Mouse (Mus musculus) MEL (cell line): ENCODE data around the gene Mdfic. TPM values are rescaled to one million over a fixed set of nuclear protein-coding genes. Genes with fewer than 3 reads are reported as not detected.

ENCODE experiments used
- DNase-seq: peaks from one replicate; pipeline ENCODE4 v3.0.0; 2011; ENCODE audit warnings: low read depth, low spot score
- H3K27ac ChIP-seq: 2 replicates; pipeline ENCODE4 v1.5.1; 2012; ENCODE audit warnings: low read depth, mild to moderate bottlenecking, control low read depth, low read length, moderate library complexity; ENCODE audit not compliant: control insufficient read depth
- H3K27me3 ChIP-seq, 2 experiments: fragments of 150-350 bp in 1 of 2; sonication (generic) in 1 of 2; 2 replicates each; pipeline ENCODE4 v1.6.1; 2012; ENCODE audit warnings: low read length in 2 of 2, mild to moderate bottlenecking in 2 of 2, improper control_type of control experiment in 1 of 2, moderate library complexity in 1 of 2; ENCODE audit not compliant: insufficient read depth in 2 of 2, control insufficient read depth in 1 of 2
- H3K36me3 ChIP-seq, 2 experiments: 2 replicates each; pipeline ENCODE4 v1.6.1; 2012 to 2014; ENCODE audit warnings: low read length in 2 of 2, improper control_type of control experiment in 1 of 2, inconsistent platforms in 1 of 2, mild to moderate bottlenecking in 1 of 2; ENCODE audit not compliant: insufficient read depth in 2 of 2, control insufficient read depth in 1 of 2
- H3K4me1 ChIP-seq, 2 experiments: fragments of 150-350 bp in 1 of 2; sonication (generic) in 1 of 2; 2 replicates each; pipeline ENCODE4 v1.6.1; 2012; ENCODE audit warnings: low read length in 2 of 2, improper control_type of control experiment in 1 of 2, mild to moderate bottlenecking in 1 of 2; ENCODE audit not compliant: insufficient read depth in 2 of 2, control insufficient read depth in 1 of 2
- H3K4me3 ChIP-seq, 2 experiments: fragments of 150-350 bp in 1 of 2; sonication (generic) in 1 of 2; 2 replicates each; pipeline ENCODE4 v1.5.1; 2012; ENCODE audit warnings: low read depth in 2 of 2, low read length in 2 of 2, mild to moderate bottlenecking in 2 of 2, moderate library complexity in 2 of 2, control low read depth in 1 of 2, improper control_type of control experiment in 1 of 2; ENCODE audit not compliant: control insufficient read depth in 1 of 2, insufficient read depth in 1 of 2
- H3K79me2 ChIP-seq: 2 replicates; pipeline ENCODE4 v1.6.1; 2012; ENCODE audit warnings: mild to moderate bottlenecking, low read length, moderate library complexity; ENCODE audit not compliant: control insufficient read depth, poor library complexity, insufficient read depth
- H3K9ac ChIP-seq: 2 replicates; pipeline ENCODE4 v1.6.1; 2012; ENCODE audit warnings: low read depth, mild to moderate bottlenecking, control low read depth, low read length, moderate library complexity; ENCODE audit not compliant: control insufficient read depth, poor library complexity, severe bottlenecking
- H3K9me3 ChIP-seq: fragments of 150-350 bp; sonication (generic); replicated peaks from 2 replicates; pipeline ENCODE4 v1.6.1; 2012; ENCODE audit warnings: mild to moderate bottlenecking, low read length, improper control_type of control experiment, moderate library complexity; ENCODE audit not compliant: insufficient read depth
- ETS1 ChIP-seq: IDR thresholded peaks from 2 replicates; pipeline ENCODE4 v1.6.1; 2012; ENCODE audit warnings: low read depth, mild to moderate bottlenecking, inconsistent platforms, low read length, improper control_type of control experiment, moderate library complexity
- GATA1 ChIP-seq: IDR thresholded peaks from 2 replicates; pipeline ENCODE4 v1.6.1; 2011; ENCODE audit warnings: low read depth, low read length, improper control_type of control experiment
- JUND ChIP-seq: IDR thresholded peaks from 2 replicates; pipeline ENCODE4 v1.6.1; 2011; ENCODE audit warnings: low read depth, mild to moderate bottlenecking, improper control_type of control experiment, low read length
- KAT2A ChIP-seq: conservative IDR thresholded peaks from 2 replicates; pipeline ENCODE4 v1.6.1; 2012; ENCODE audit warnings: low read depth, low read length, improper control_type of control experiment, inconsistent platforms
- MAX ChIP-seq: IDR thresholded peaks from 2 replicates; pipeline ENCODE4 v1.6.1; 2011; ENCODE audit warnings: low read length, improper control_type of control experiment
- MAZ ChIP-seq: IDR thresholded peaks from 2 replicates; pipeline ENCODE4 v1.6.1; 2012; ENCODE audit warnings: low read depth, mild to moderate bottlenecking, inconsistent platforms, low read length, improper control_type of control experiment
- MEF2A ChIP-seq: IDR thresholded peaks from 2 replicates; pipeline ENCODE4 v1.6.1; 2014; ENCODE audit warnings: low read depth, mild to moderate bottlenecking, inconsistent platforms, low read length, improper control_type of control experiment; ENCODE audit not compliant: poor library complexity, insufficient replicate concordance, severe bottlenecking; ENCODE audit errors: extremely low read depth
- MYC ChIP-seq: IDR thresholded peaks from 2 replicates; pipeline ENCODE4 v1.6.1; 2011; ENCODE audit warnings: low read depth, mild to moderate bottlenecking, low read length, improper control_type of control experiment, moderate library complexity
- NELFE ChIP-seq: IDR thresholded peaks from 2 replicates; pipeline ENCODE4 v1.6.1; 2011; ENCODE audit warnings: low read depth, low read length, improper control_type of control experiment
- POLR2AphosphoS5 ChIP-seq: IDR thresholded peaks from 2 replicates; pipeline ENCODE4 v1.6.1; 2012; ENCODE audit warnings: low read depth, borderline replicate concordance, mild to moderate bottlenecking, inconsistent platforms, low read length, moderate library complexity, mixed read lengths
- RAD21 ChIP-seq: IDR thresholded peaks from 2 replicates; pipeline ENCODE4 v1.6.1; 2011; ENCODE audit warnings: mild to moderate bottlenecking, low read depth, low read length, improper control_type of control experiment
- SMC3 ChIP-seq: IDR thresholded peaks from 2 replicates; pipeline ENCODE4 v1.6.1; 2011; ENCODE audit warnings: low read depth, low read length, improper control_type of control experiment
- TBP ChIP-seq: IDR thresholded peaks from 2 replicates; pipeline ENCODE4 v1.8.0; 2011; ENCODE audit warnings: low read depth, low read length, improper control_type of control experiment
- USF1 ChIP-seq: IDR thresholded peaks from 2 replicates; pipeline ENCODE4 v1.6.1; 2014; ENCODE audit warnings: low read depth, mild to moderate bottlenecking, inconsistent platforms, low read length, improper control_type of control experiment, moderate library complexity
- USF2 ChIP-seq, 2 experiments: IDR thresholded peaks; 2 replicates each; pipeline ENCODE4 v1.6.1; 2011 to 2012; ENCODE audit warnings: improper control_type of control experiment in 2 of 2, low read length in 2 of 2, borderline replicate concordance in 1 of 2, inconsistent platforms in 1 of 2, low read depth in 1 of 2, mild to moderate bottlenecking in 1 of 2; ENCODE audit not compliant: insufficient read depth in 1 of 2
- ZC3H11A ChIP-seq: IDR thresholded peaks from 2 replicates; pipeline ENCODE4 v1.6.1; 2012; ENCODE audit warnings: low read depth, mild to moderate bottlenecking, inconsistent platforms, low read length, improper control_type of control experiment
- ZKSCAN1 ChIP-seq: IDR thresholded peaks from 2 replicates; pipeline ENCODE4 v1.6.1; 2012; ENCODE audit warnings: low read depth, mild to moderate bottlenecking, inconsistent platforms, low read length, improper control_type of control experiment, moderate library complexity
- ZNF384 ChIP-seq: IDR thresholded peaks from 2 replicates; pipeline ENCODE4 v1.6.1; 2012; ENCODE audit warnings: low read depth, mild to moderate bottlenecking, inconsistent platforms, low read length, improper control_type of control experiment
- polyA plus RNA-seq, 2 experiments: library from polyadenylated mRNA; stranded (reverse) in 1 of 2; unstranded in 1 of 2; fragments of >175 nt in 1 of 2; fragments of >200 nt in 1 of 2; gene quantifications; 2 replicates each; pipeline versions ENCODE4 v1.2.1 to v1.2.4; 2012; ENCODE audit warnings: low replicate concordance in 2 of 2, low read depth in 1 of 2; ENCODE audit not compliant: insufficient read length in 2 of 2, insufficient read depth in 1 of 2, missing spikeins in 1 of 2
- total RNA-seq: library from RNA; depleted of rRNA; stranded (reverse); fragments of 300-350 nt; gene quantifications from 2 replicates; pipeline ENCODE4 v1.2.3, GENCODE M21; 2012

Gene Mdfic
- total and polyA plus RNA-seq, 3 experiments = not detected

DNA sequence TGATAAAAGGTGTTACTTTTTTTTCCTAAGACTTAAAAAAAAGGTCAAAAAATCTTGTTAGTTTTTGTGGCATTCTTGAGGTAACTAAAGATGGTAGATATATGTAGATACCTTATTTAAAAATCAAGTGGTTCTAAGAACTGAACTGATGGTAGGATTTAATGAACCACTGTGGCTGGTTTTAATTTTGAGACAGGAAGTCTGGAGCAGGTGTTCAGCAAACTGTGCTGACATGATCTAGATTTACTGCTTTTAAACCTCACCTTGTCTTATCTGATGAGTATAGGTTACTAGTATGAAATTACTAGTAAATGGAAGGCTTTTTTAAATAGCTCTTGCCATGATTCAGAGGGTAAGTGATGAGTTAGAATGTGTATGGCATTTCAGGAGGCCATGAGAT is 59.7 kb downstream of the Mdfic start:
- Histone ChIP-seq H3K27ac (no peak overlapping the region), H3K36me3 (no peaks in the 10 kb centered on the region), H3K79me2 (no peaks in the 10 kb centered on the region), H3K27me3 (no peaks in the 10 kb centered on the region), H3K4me3 (no peak overlapping the region), H3K9ac (no peak overlapping the region), H3K9me3 (no peaks in the 10 kb centered on the region), H3K4me1 (no peaks in the 10 kb centered on the region)
- DNase-seq = no peak
- TF ChIP-seq TBP = no peak

DNA sequence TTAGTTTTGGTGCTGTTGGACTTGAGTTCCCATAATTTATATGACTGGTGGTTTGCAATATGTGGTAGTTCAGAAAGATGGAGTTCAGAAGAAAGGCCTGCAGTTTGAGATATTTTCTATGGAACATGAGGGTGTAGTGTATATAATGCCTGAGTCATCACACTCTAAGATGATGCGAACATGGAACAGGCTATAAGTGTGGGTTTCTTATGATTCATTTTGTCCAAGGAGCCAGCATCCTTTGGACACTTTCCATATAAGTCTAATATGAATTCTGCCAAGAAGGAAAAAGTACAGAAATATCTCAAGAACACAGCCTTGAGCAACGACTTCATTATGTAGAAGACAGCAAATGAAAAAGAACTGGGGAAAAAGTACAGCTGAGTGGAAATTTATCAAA is 60.2 kb downstream of the Mdfic start:
- H3K27ac ChIP-seq = no peak overlapping the region
- H3K27me3 ChIP-seq = no peaks in the 10 kb centered on the region
- no peaks in the 10 kb centered on the region for H3K9me3 ChIP-seq
- no peak overlapping the region for H3K4me3 ChIP-seq
- no peak for DNase-seq
- no peaks in the 10 kb centered on the region for H3K36me3 ChIP-seq
- no peaks in the 10 kb centered on the region for H3K79me2 ChIP-seq
- H3K9ac ChIP-seq = no peak overlapping the region
- no peaks in the 10 kb centered on the region for H3K4me1 ChIP-seq
- TF ChIP-seq GATA1 (no peak), ZC3H11A (no peak), ZKSCAN1 (no peak), MAX (no peak), KAT2A (no peak), MAZ (no peak), MEF2A (no peak), NELFE (no peak), MYC (no peak), RAD21 (no peak), USF2 (IDR thresholded peaks at IDR 0.05; ENCODE audit: borderline replicate concordance in 1 of 2, insufficient read depth in 1 of 2, low read depth in 1 of 2, low read length in 2 of 2) (no peak), POLR2AphosphoS5 (no peak), ZNF384 (no peak), USF1 (no peak), ETS1 (no peak), SMC3 (no peak), JUND (no peak)
- TF ChIP-seq, all 39 proteins: peak for 0
